Mouse (Mus musculus) adrenal gland, adult (tissue): ENCODE measurements around the gene Erc2.
A peak's percentile ranks its signal among the peaks of the same experiment; 100 is the strongest.
"Not testable (repeated sequence)": the region's sequence is repeated elsewhere in the genome, so short reads cannot be mapped to it uniquely, and the experiment has no call there.

Experiments used
- DNase-seq, 2 experiments: peaks; one replicate each; pipeline ENCODE4 v3.0.0; 2022 to 2023; ENCODE audit warnings: low spot score in 1 of 2; ENCODE audit not compliant: inconsistent age in 2 of 2

The Erc2 gene

DNA sequence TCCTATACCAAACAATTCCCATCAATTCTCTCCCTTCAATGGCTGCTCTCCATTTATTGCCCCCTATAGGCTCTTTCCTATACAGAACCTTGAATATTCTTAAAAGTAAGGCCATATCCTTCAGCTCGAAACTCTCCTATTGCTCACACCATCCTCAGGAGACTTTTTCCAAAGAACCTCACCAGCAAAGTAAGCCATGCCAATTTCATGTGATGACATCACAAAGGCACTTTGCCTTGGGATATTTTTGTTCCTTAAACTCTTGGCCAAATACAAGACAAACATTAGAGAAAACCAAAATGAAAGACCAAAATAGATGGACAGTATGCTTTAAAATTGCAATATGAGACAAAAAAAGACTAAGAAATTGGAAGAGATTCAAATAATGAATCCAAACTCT is 204.6 kb downstream of the Erc2 start:
- DNase-seq = no peak

DNA sequence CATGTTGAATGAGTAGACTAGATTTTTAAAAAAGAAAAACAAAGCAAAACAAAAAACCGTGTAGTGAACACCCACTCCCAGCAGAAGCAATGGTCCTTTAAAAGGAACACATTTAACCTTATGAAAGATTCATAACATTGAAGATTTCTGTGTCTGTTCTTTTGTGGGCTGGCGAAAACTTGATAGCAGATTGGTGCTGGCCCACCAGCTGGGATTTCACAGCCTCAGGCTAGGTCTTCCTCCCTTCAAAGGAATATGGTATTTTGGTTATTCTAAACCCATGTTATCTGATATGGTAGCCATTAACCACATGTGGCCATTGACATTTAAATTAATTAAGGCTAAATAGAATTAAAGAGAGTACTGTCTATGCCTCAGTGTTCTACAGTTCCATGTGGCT is 205.9 kb downstream of the Erc2 start:
- DNase-seq = no peak

DNA sequence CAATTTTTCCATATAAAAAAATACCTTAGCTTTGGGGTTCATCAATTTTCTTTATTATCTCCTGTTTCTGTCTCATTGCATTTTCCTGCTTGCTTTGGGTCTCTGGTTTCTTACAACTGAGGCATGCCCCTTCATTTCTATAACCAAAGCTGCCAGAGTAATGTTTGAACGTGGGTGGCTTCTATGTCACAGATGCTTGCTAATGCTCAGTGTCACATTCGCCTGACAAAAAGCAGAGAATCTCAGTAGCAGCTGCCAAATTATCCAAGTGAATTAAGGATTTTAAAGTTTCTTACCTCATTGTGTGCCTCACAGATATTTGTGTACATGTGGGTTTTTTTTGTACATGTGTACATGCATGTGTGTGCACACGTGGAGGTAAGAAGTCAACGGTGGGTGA is 210.0 kb downstream of the Erc2 start:
- no peak for DNase-seq

DNA sequence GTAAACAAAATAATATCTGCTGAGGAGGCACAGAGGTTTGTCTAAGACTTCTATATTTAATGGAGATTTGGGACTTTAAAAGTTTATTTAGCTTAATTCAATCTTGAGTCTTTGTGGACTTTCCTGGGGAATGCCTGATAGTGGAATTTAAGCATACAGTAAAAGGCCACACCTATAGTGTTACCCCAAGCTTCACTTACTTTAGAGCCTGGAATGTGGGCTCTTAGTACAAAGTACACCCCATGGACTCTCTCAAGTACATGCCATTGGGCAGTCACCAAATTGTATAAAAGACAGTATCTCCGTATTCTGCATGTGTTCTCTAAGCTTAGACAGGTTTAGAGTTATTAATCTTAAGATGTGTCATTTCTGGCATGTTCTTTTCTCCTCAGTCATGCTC is 213.1 kb downstream of the Erc2 start:
- DNase-seq = no peak

DNA sequence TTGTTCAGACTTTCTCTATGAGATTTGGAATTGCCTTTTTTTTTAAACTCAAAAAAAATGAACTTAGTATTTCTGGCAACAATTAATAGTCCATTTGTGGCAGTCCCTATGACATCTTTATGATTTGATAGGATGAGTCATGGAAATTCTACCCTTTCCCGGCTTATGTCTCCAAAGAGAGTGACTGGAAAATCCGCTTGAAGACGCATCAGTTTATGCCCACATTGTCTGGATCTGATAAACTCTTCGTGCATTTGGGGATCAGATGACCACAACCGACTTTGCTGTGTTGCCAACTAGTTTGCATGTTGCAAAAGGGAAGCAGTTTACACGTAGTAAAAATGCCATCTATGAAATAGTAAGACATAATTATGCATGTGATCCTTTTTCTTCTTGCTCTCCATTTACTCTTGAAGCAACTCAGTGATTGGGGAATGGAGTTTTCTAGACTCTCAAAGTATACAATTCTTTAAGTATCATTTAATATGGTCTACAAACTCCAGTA is 215.4 kb downstream of the Erc2 start:
- DNase-seq = peak in 1 of 2 experiments; percentile 31

DNA sequence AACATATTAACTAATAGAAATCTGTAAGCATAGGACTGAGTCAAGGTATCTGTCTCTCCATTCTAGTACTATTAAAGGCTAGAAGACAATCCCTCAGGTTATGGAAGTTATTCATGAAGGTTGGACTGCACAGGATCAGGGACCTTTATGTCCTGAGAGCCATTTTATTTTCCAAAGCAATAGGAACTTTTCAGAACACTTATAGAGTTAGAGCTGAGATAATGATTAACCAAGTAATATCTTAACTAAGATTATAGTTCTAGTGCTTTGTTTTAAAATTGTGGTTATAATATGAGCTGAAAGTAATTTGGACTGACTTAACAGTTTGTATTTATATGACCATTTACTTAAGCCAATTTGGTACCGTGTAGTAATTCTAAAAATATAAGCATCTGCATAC is 217.9 kb downstream of the Erc2 start:
- DNase-seq = no peak

DNA sequence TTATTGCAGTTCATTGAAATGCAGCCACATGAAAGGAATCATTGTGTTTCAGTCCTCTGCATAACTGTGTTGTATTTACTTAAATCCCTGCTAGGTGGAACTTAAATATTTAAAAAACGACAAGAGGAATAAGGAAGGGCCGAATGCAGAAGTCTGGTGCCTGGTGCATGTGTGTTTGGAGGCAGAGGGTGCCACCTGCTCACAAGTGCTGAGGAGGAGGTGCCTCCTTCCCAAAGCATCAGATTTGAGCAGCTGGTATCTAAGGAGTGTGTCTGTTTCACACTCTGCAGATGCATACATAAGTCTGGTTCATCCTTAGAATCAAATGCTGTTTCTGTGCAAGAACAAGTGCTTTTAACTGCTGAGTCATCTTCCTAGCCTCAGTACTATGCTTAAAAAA is 224.6 kb downstream of the Erc2 start:
- no peak for DNase-seq

DNA sequence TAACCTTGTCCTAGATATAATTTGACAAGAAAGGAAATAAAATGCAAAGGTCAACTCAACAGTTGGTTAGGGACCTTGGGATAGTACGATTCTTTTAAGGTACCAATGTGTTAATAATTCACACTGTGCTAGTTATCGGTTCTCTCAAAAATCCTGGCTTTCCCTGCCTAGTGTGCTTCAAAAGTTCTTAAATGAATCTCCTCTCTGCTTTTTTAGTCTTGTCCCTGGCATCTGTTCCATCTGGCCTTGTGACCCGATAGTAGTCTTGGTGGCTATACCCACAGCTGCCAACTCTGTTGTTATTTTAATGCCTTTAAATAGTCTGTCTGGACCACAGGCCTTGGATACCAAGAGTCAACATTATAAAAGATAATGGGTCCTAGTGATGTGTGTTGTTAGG is 225.1 kb downstream of the Erc2 start:
- peak; percentile 11 to 79 for DNase-seq

DNA sequence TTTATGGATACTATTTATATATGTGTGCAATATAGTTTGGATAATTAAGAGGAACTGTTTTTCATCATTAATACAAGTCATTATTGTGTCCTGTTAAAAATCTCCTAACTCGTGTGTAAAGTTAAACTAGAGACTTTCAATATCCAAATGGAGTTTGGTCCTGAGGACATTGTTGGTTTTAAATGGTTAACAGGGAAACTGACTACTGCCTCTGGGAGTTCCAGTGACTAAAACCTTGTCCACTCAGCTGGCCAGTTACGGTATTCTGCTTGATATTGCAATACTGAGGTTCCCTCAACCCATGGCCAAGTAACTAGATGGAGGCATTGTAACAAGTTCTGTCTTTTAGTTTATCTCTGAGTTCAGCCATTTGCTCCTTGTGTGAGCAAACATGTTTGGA is 229.0 kb downstream of the Erc2 start:
- DNase-seq = no peak

DNA sequence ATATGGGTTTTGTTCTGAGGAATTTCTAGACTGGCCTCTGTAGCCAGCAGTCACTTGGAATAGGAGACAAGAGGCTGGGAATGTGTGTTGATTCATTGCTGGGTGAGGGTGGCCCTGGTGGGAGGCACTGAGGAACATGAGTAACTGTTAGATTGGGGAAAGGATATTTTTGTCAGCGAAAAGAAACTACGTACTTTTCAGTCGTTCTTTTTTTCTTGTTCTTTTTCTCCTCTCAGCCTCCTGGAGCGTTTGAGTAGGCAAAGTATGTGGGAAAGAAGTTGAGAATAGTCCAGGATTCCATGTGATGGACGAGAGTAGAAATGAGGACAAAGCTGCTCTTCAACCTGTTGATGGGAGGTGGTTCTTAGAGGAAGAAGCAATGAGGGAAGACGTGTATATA is 230.4 kb downstream of the Erc2 start:
- DNase-seq = no peak

DNA sequence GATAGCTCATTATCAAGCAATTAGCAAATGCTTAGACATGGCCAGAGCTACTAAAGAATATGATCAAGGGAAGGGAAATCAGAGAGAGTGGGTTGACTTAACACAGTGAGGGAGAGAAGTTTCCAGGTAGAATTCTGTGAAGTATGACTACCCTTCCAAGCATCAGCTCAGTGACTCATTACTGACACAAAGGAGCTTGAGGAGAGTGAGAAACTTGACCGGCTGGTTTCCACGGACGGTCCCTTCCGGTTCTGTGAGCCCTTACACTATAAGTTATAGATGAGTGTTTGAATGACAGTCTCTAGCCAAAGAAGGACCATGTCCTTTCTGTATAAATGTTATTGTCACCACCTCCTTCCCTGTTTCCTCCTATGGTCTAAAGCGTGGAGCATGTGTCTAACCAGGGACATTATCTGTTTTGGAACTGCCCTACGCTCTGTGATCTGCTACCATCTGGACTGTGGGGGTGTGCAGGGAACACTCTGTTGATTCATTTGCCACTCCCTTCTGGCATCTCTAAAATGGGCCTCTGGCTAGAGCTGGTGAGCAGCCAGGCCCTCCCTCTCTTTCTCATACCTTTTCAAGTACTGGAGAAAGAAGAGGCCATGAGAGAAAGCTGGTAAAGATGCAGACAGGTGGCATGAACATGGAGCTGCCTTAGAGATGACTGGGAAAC is 238.3 kb downstream of the Erc2 start:
- no peak for DNase-seq

DNA sequence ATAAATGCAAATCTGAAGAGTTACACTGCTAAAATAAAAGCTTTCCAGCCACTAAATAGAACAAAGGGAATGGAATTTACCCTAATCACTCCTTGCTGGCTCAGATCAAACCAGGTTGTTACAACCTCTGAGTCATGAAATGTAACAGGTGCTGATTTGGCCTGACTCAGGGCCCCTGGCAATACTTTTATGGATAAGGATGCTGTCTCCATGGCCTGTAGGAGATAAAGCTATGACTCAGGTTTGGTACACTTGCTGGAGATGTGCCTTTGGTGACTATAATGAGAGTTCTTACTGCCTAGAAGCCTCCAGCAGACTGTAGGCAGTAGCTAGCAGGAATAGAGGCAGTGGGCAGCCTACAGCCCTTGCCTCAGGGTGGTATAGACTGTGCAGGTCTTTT is 240.1 kb downstream of the Erc2 start:
- DNase-seq = no peak

DNA sequence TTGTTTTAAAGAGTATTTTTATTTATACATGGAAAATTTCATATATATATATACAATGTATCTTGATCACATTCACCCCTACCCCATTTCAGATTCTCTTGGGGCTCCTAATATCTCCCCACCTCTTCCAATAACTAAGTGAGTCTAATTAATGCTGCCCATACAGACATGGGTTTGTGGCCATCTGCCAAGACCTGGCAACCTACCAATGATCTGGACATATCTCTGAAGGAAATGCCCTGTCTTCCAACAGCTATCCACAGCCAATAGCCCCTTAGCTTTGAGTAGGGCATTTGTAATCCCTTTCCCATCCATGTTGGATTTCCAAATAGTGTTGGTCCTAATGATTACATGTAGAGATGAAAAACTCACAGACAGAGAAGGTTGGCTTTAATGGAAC is 245.2 kb downstream of the Erc2 start:
- no peak for DNase-seq

DNA sequence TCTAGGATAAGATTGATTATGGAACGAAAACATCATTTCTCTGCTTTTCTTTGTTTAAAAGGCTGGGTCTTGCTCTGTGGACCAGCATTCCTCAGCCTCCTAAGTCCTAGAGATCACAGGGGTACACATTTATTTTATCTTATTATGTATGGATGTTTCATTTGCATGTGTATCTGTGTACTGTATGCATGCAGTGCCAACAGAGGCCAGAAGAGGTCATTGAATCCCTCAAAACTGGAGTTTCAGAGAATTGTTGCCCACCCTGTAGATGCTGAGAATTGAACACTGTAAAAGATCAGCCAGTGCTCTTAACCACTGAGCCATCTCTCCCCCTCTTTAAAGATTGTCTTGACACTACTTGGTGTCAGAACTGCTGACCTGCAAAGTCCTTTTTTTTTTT is 251.4 kb downstream of the Erc2 start:
- no peak for DNase-seq

DNA sequence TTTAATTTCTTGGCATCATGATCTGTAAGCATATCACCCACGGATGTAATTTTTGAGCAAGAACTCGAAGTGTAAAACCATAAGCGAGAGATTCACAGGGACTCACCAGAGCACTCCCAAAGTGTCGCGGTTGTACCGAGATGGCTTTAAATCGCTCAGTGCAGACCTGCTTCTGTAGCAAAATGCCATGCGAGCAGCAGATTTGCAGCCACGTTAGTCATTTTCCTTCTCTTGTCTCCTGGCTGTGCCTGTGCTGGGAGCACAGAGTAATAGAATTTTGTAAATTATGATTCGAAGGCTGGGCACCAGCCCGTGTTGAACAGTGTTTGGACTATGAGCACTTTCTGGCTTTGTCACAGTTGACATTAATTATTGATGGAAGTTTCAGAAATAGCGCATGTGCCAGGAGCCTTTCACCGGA is 253.8 kb downstream of the Erc2 start:
- peak in 1 of 2 experiments; percentile 22 for DNase-seq

DNA sequence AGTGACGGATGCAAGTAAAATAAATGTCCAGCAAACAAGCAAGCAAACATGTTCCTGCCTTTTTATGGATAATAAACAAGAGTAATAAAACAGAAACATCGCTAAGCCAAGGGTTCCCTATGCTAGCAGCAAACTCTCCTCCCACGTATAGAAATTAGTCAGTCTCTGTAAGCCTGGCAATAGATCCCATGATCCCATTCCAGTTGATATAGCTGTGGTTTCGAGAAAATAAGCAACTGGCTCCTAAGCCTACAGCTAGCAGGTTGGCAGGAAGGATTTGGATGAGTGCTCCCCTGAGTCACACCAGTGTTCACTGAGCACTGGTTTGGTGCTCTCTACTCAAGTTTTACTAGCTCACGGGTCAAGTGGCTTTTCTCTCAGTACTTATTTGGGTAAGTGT is 259.7 kb downstream of the Erc2 start:
- no peak for DNase-seq

DNA sequence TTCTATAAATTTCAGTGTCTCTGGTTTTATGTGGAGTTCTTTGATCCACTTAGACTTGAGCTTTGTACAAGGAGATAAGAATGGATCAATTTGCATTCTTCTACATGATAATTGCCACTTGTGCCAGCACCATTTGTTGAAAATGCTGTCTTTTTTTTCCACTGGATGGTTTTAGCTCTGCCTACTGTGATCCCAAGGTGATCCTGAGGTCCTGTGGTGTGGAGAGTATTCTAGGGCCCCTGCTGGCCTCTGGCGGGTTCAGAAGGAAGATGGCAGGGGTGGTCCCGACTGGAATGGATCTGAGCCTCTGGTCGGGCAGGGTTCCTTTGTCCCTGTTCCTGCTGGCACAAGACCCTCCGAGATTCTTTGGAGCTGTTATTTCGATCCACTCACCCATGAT is 264.1 kb downstream of the Erc2 start:
- not testable (repeated sequence) for DNase-seq

DNA sequence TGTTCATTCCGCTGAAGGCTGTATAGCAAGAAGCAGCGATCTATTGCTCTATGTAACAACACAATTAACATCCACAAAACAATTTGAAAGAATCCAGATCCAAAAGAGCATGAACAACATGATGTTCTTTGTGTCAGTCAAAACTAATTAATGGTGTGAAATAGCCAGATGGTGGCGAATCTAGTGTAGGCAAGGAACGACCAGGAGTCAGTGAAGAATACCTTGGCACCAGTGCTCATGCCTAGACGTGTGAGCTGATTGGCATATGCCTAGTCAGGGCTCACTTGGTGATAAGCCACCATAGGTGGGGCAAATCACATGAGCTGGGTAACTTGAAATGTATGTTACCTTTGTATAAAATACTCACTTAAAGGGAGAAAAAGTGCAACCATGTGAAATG is 265.3 kb downstream of the Erc2 start:
- DNase-seq = no peak

DNA sequence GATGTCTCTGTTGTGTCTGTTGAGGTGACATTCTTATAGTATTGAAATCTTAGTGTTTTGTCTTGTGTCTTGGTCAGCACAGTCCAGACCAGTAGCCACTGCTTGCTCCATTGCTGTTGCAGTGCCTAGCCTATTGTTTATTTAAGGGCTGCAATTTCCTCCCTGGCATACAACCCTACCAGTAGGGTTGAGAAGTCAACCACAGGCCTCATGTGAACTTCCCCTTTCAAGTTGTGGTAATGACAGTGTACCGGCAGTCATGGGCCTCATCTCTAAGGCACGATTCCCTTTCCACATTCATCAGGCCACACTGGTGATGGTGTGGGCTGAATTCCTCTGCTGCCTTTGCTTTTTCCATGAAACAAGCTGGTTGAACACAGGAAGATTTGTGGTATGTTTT is 267.4 kb downstream of the Erc2 start:
- DNase-seq = no peak

DNA sequence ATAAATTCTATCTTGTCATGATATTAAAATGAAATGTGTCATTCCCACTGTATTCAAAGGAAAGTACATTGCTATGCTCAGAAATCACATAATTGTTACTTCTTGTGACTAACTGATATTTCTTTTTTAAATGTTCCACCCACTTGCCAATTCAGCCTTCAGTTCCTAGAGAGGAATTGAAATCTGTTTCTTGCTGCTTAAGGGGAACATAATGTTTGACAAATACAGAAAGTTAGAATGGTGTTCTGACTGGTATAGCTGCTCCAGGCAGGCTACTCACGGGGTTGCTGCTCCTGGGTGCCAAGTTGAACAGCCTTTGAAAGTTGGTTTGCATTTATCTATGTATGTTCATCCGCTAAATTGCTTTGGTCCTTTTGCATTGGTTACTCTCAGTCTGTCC is 270.2 kb downstream of the Erc2 start:
- no peak for DNase-seq

DNA sequence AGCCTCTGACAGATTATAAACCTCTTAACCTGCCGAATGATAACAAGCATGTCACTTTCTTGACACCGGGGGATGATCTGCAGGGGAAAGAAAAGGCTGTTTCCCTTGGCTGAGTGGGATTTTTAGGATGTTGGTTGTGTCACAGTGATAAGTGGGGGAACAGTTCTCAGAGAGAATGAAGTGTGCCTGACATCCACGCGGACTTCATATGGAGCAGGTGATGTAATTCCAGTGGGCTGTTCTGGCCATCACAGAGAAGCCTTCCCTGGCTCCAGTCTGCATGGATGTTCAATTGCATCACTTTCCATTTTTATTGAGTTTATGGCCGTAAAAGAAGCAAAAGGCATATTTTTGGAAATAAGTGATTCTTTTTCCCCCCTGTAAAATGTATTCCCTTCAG is 279.5 kb downstream of the Erc2 start:
- no peak for DNase-seq

DNA sequence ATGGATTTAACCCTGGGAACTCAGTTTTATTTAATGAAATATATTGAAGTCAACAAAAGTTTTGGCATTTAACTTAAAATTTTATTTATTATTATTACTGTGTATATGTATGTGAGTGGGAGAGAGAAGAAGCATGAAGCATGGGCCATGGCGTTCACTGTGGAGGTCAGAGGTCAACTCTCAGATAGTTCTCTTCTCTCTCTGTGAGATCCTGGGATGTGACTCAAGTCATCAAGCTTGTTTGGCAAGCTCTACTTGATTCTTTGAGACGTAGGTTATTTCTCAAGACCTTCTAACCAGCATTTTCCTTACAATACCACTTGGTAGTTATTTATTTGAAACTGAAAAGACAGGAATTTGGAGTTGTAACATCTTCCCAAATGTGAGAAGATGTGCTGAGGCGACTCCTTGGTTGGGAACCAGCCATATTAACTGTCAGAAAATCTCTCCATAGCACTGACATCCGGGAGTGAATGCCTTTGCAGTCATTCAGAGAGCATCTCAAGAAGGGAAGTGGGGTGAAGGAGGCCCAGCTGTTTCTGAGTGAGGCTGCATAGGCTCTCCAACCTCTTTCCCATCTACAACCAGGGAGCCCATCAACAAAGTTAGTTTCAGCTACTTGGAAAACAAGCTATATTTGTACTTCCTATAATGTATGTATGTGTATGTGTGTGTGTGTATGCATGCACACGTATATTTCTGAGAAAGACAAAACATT is 299.6 kb downstream of the Erc2 start:
- DNase-seq = no peak

DNA sequence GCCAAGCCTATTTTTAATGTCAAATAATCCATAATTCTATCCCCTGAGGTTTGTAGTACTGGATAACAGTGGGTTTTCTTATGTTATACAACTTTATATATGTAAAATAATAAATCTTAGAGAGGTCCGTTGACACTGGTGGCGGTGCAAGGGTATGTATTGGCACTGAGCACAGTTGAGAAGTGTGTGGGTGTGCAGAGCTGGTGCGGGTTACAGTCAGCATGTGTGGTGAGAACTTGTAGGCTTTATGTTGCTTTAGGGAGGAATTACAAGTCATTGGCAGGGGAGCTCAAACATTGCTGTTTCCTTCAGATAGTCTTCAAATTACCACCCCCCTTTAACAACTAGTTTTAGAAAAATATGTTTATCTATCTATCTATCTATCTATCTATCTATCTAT is 305.1 kb downstream of the Erc2 start:
- no peak for DNase-seq
